Mouse (Mus musculus) lung, embryonic 16.5 days (tissue): ENCODE data around the gene Zdhhc9. TPM values are rescaled to one million over a fixed set of nuclear protein-coding genes. Genes with fewer than 3 reads are reported as not detected.

Source experiments
- ATAC-seq: fragments of 200-750 bp; cut with Nextera tagmentation; 2 replicates; pipeline ENCODE4 v1.8.0; 2017; ENCODE audit warnings: low read depth, mild to moderate bottlenecking, moderate library complexity
- H3K27ac ChIP-seq: fragments of 300-500 bp; sonication (generic); 2 replicates; pipeline ENCODE4 v1.5.1; 2014; ENCODE audit warnings: mild to moderate bottlenecking, control low read depth, low read length
- H3K27me3 ChIP-seq: fragments of 300-500 bp; sonication (generic); 2 replicates; pipeline ENCODE4 v1.6.1; 2014; ENCODE audit warnings: low read depth, low read length, mixed read lengths; ENCODE audit not compliant: control insufficient read depth, insufficient read depth
- H3K36me3 ChIP-seq: fragments of 300-500 bp; sonication (generic); 2 replicates; pipeline ENCODE4 v1.6.1; 2014; ENCODE audit warnings: low read length; ENCODE audit not compliant: control insufficient read depth, insufficient read depth
- H3K4me1 ChIP-seq: fragments of 300-500 bp; sonication (generic); replicated peaks from 2 replicates; pipeline ENCODE4 v1.6.1; 2014; ENCODE audit warnings: low read length, mixed read lengths; ENCODE audit not compliant: control insufficient read depth, insufficient read depth
- H3K4me2 ChIP-seq: fragments of 300-500 bp; sonication (generic); 2 replicates; pipeline ENCODE4 v1.6.1; 2014; ENCODE audit warnings: low read depth, low read length, control low read depth
- H3K4me3 ChIP-seq: fragments of 300-500 bp; sonication (generic); 2 replicates; pipeline ENCODE4 v1.5.1; 2014; ENCODE audit warnings: mild to moderate bottlenecking, low read length, control low read depth
- H3K9ac ChIP-seq: fragments of 300-500 bp; sonication (generic); 2 replicates; pipeline ENCODE4 v1.6.1; 2014; ENCODE audit warnings: low read length, control low read depth
- H3K9me3 ChIP-seq: fragments of 300-500 bp; sonication (generic); 2 replicates; pipeline ENCODE4 v1.6.1; 2016; ENCODE audit warnings: low read length; ENCODE audit not compliant: control insufficient read depth
- WGBS: fragments of 180-500 bp; shearing (Covaris S2); extraction: QIAGEN DNeasy Blood & Tissue Kit; methylation state at CpG from one replicate; pipeline ENCODE4 v1.1.7; 2014; 5-methylcytosine and 5-hydroxymethylcytosine counted together
- polyA plus RNA-seq: library from polyadenylated mRNA; unstranded; fragments of >200 nt; fragmentation: Nextera tagmentation; extraction: Ambion mirVana; gene quantifications from 2 replicates; pipeline ENCODE4 v1.2.1, GENCODE M21; 2015

Gene Zdhhc9
- polyA plus RNA-seq, 1 experiment from 2014 or later: 2.9 TPM

DNA sequence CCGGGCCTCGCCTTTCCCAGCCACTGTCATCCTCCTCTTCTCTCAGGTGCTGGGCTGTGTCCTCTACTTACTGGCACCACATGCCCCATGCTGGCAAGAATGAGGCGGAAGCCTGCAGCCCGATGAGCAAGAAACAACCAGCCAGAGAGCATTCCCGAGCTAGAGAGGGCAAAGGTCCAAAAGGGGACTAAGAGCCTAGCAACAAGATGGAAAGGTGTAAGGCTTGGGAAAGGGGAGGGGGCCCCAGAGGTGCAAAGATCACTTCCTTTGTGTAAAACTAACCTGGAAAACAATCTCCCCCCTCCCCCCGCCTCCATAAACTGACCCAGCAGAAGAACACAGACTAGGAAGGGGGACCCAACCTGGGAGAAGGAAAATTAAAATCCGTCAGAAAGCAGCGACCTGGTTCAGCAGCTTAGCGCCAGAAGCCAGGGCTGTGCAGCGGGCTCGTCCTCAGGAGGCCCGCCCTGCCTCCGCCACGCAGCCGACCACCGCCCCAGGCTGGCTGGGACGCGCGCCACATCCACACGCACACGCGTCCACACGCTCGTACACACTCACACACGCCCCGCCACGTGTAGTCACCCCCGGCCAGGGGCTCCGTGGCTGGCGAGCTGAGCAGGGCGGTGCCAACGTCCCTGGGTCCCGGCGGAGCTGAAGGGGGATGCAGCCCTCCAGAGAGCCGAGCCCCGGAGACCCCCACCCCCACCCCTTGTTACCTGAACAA is 754 bp downstream of the Zdhhc9 start:
- Histone ChIP-seq H3K9me3 (no peaks in the 10 kb centered on the region), H3K36me3 (no peaks in the 10 kb centered on the region)

GRCm38 (mm10) chrX:48204469-48204868 is 4.2 kb downstream of the Zdhhc9 start:
- Histone ChIP-seq H3K4me3 (no peak overlapping the region), H3K4me2 (no peak overlapping the region), H3K4me1 (no peaks in the 10 kb centered on the region), H3K36me3 (no peaks in the 10 kb centered on the region), H3K27ac (no peak overlapping the region), H3K9me3 (no peaks in the 10 kb centered on the region), H3K9ac (no peak overlapping the region), H3K27me3 (no peaks in the 10 kb centered on the region)
- ATAC-seq: no peak
- 68% methylated on average over 6 of the region's 6 CpGs for WGBS

More for the DNA sequence above, 754 bp downstream of the Zdhhc9 start:
- Histone ChIP-seq H3K4me3 (peak overlapping the region; percentile 61), H3K27ac (no peak overlapping the region), H3K9ac (peak overlapping the region; percentile 68), H3K4me2 (peak overlapping the region; percentile 55), H3K4me1 (no peaks in the 10 kb centered on the region), H3K27me3 (no peaks in the 10 kb centered on the region; the same call in 1 of the 2 replicates)
- WGBS: 13% methylated on average over 33 of the region's 36 CpGs
- ATAC-seq: peak; percentile 85

DNA sequence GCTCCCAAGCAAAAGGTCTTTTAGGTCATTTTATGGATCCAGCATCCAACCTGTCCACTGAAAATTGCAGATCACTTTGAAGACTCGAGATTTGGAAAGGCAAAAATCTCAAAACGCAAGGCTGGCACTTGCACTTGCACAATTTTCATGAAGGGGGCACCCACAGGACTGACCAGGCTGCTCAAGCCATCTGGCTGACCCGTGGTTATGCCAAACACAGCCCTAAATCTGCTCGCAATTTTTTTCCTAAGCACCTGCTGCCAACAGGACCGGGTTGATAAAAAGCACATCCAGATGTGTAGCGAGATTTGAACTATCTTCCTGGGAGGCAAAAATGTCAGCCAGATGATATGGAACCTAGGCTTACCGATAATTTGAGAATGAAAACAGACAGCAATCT is 4.9 kb downstream of the Zdhhc9 start:
- H3K36me3 ChIP-seq: no peaks in the 10 kb centered on the region
- no peaks in the 10 kb centered on the region for H3K27me3 ChIP-seq
- no peak overlapping the region for H3K9ac ChIP-seq
- H3K27ac ChIP-seq: no peak overlapping the region
- 78% methylated on average over 7 of the region's 7 CpGs for WGBS
- no peak for ATAC-seq
- no peak overlapping the region for H3K4me3 ChIP-seq
- no peak overlapping the region for H3K4me2 ChIP-seq
- H3K4me1 ChIP-seq: no peaks in the 10 kb centered on the region
- H3K9me3 ChIP-seq: no peaks in the 10 kb centered on the region

DNA sequence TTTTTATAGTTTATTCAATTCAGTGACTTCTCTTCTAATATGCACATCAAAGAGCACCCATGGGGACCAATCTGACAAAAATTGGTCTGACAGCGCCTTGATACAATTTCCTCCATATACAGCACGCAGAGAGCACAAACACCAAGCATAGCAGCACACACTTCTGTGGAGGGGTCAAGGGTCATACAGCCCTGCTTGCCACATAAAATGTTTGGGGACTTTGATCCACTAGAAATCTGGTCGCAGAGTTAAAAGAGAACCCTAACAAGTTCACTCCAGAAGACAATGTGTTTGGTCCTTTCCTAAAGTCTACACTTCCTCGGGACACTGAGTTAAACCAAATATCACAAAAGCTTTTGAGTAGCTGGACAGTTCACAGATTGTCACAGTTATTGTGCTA is 5.7 kb downstream of the Zdhhc9 start:
- H3K9ac ChIP-seq: no peak overlapping the region
- no peak overlapping the region for H3K4me2 ChIP-seq
- H3K4me1 ChIP-seq: no peaks in the 10 kb centered on the region
- no peaks in the 10 kb centered on the region for H3K36me3 ChIP-seq
- no peak overlapping the region for H3K4me3 ChIP-seq
- no peaks in the 10 kb centered on the region for H3K27me3 ChIP-seq
- no peak overlapping the region for H3K27ac ChIP-seq
- WGBS: 68% methylated on average over 4 of the region's 4 CpGs
- no peak for ATAC-seq
- no peaks in the 10 kb centered on the region for H3K9me3 ChIP-seq

DNA sequence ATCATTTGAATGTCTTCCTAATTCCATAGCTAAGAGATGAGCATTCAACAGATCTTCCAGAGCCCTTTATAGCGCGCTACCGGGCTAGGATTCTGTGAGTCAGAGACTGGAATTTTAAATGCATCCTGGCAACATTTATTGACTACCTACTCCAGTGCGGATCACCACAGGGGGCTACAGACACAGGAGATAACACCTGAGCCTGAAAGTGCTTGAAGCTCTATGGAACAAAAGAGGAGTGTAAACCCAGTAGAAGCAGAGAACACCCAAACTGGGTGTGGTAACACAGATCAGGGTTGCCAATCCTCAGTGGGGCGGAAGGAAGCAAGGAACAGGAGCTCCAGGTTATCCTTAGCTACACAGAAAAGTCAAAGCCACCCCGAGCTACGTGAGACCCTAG is 6.2 kb downstream of the Zdhhc9 start:
- no peak overlapping the region for H3K27ac ChIP-seq
- H3K4me3 ChIP-seq: no peak overlapping the region
- no peak overlapping the region for H3K4me2 ChIP-seq
- no peaks in the 10 kb centered on the region for H3K36me3 ChIP-seq
- ATAC-seq: no peak
- no peak overlapping the region for H3K9ac ChIP-seq
- no peaks in the 10 kb centered on the region for H3K27me3 ChIP-seq
- 86% methylated on average over 7 of the region's 7 CpGs for WGBS
- H3K9me3 ChIP-seq: no peaks in the 10 kb centered on the region
- no peaks in the 10 kb centered on the region for H3K4me1 ChIP-seq

DNA sequence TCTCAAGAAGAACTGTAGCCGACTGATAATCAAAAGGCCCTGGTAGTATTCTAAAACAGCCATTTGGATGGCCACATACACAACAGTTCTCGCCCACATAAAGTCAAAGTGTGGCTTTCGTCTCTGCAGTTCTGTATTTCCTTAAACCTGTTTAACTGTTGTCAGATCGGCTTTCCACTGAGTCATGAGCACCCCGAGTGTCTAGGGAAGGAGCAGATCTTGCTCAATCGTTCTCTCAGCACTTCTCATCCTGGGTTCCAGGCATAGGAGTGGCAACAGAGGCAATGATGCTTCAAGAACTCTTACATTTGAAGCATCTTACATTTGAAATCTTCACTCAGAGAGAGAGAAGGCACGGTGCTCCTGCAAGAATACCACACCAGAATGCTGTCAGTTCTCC is 6.7 kb downstream of the Zdhhc9 start:
- H3K27ac ChIP-seq: no peak overlapping the region
- H3K4me2 ChIP-seq: no peak overlapping the region
- no peaks in the 10 kb centered on the region for H3K4me1 ChIP-seq
- H3K27me3 ChIP-seq: no peaks in the 10 kb centered on the region
- no peak overlapping the region for H3K4me3 ChIP-seq
- H3K36me3 ChIP-seq: no peaks in the 10 kb centered on the region
- WGBS: 80% methylated on average over 7 of the region's 7 CpGs
- H3K9ac ChIP-seq: no peak overlapping the region
- ATAC-seq: no peak
- H3K9me3 ChIP-seq: no peaks in the 10 kb centered on the region

- no peak for ATAC-seq
- Histone ChIP-seq H3K4me3 (no peak overlapping the region), H3K4me2 (no peak overlapping the region), H3K4me1 (no peaks in the 10 kb centered on the region), H3K9ac (no peak overlapping the region), H3K36me3 (no peaks in the 10 kb centered on the region), H3K27me3 (no peaks in the 10 kb centered on the region), H3K27ac (no peak overlapping the region), H3K9me3 (no peaks in the 10 kb centered on the region)
- WGBS: 85% methylated on average over 3 of the region's 3 CpGs
Measured at GRCm38 (mm10) chrX:48200699-48201098, 8.0 kb downstream of the Zdhhc9 start.

GRCm38 (mm10) chrX:48199026-48199425 is 9.7 kb downstream of the Zdhhc9 start:
- H3K4me1 ChIP-seq: no peaks in the 10 kb centered on the region
- no peak for ATAC-seq
- H3K36me3 ChIP-seq: no peaks in the 10 kb centered on the region
- H3K9ac ChIP-seq: no peak overlapping the region
- H3K27me3 ChIP-seq: no peaks in the 10 kb centered on the region
- H3K9me3 ChIP-seq: no peaks in the 10 kb centered on the region
- H3K4me3 ChIP-seq: no peak overlapping the region
- no peak overlapping the region for H3K4me2 ChIP-seq
- H3K27ac ChIP-seq: no peak overlapping the region
- WGBS: 87% methylated on average over 2 of the region's 2 CpGs

DNA sequence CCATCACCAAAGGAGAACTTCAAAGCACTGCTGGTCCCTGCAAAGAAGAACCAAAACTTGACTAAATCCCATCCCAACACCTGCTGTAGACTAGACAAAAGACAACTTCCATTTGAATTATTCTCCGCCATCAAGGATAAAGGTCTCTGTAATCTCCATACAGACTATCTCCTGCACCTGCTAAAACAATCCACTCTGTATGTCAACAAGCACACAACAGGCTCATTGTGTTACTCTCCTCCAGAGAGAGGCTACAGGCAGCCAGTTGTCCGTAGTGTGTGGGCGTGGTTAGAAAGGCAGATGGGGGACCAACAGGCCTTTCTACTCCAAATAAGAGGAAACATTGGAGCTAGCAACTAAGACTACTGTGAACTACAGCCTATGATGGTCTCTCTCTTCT is 10.8 kb downstream of the Zdhhc9 start:
- no peak overlapping the region for H3K4me3 ChIP-seq
- 89% methylated on average over 3 of the region's 3 CpGs for WGBS
- no peaks in the 10 kb centered on the region for H3K4me1 ChIP-seq
- H3K27me3 ChIP-seq: no peaks in the 10 kb centered on the region
- ATAC-seq: no peak
- no peak overlapping the region for H3K9ac ChIP-seq
- H3K4me2 ChIP-seq: no peak overlapping the region
- no peaks in the 10 kb centered on the region for H3K36me3 ChIP-seq
- no peak overlapping the region for H3K27ac ChIP-seq
- H3K9me3 ChIP-seq: no peaks in the 10 kb centered on the region
